Mouse (Mus musculus) neural tube, embryonic 11.5 days (tissue): ENCODE measurements around the gene Tagln3. TPM values are rescaled to one million over a fixed set of nuclear protein-coding genes. Genes with fewer than 3 reads are reported as not detected.

ENCODE experiments used
- ATAC-seq: fragments of 200-750 bp; cut with Nextera tagmentation; 2 replicates; pipeline ENCODE4 v1.8.0; 2017; ENCODE audit warnings: moderate number of reproducible peaks, mild to moderate bottlenecking, moderate TSS enrichment, moderate library complexity; ENCODE audit not compliant: insufficient read depth, low FRiP score, low TSS enrichment
- DNase-seq: peaks from one replicate; pipeline ENCODE4 v3.0.0-alpha.2; 2015; ENCODE audit warnings: low spot score
- H3K27ac ChIP-seq: fragments of 300-500 bp; sonication (generic); 2 replicates; pipeline ENCODE4 v1.5.1; 2014; ENCODE audit warnings: low read depth, mild to moderate bottlenecking, low read length
- H3K27me3 ChIP-seq: fragments of 300-500 bp; sonication (generic); 2 replicates; pipeline ENCODE4 v1.6.1; 2014; ENCODE audit warnings: mild to moderate bottlenecking, low read length, mixed read lengths; ENCODE audit not compliant: control insufficient read depth, insufficient read depth
- H3K36me3 ChIP-seq: fragments of 300-500 bp; sonication (generic); 2 replicates; pipeline ENCODE4 v1.6.1; 2014; ENCODE audit warnings: mild to moderate bottlenecking, low read length, moderate library complexity, mixed read lengths; ENCODE audit not compliant: control insufficient read depth, insufficient read depth
- H3K4me1 ChIP-seq: fragments of 300-500 bp; sonication (generic); 2 replicates; pipeline ENCODE4 v1.6.1; 2014; ENCODE audit warnings: low read length, mixed read lengths; ENCODE audit not compliant: control insufficient read depth, insufficient read depth
- H3K4me2 ChIP-seq: fragments of 300-500 bp; sonication (generic); 2 replicates; pipeline ENCODE4 v1.6.1; 2014; ENCODE audit warnings: low read depth, mild to moderate bottlenecking, moderate library complexity
- H3K4me3 ChIP-seq: fragments of 300-500 bp; sonication (generic); 2 replicates; pipeline ENCODE4 v1.5.1; 2014; ENCODE audit warnings: low read depth, low read length
- H3K9ac ChIP-seq: fragments of 300-500 bp; sonication (generic); 2 replicates; pipeline ENCODE4 v1.6.1; 2014; ENCODE audit warnings: mild to moderate bottlenecking, low read length
- H3K9me3 ChIP-seq: fragments of 300-500 bp; sonication (generic); 2 replicates; pipeline ENCODE4 v1.6.1; 2016; ENCODE audit warnings: low read length; ENCODE audit not compliant: control insufficient read depth
- WGBS: fragments of 180-500 bp; shearing (Covaris S2); extraction: QIAGEN DNeasy Blood & Tissue Kit; methylation state at CpG from one replicate; pipeline ENCODE4 v1.1.7; 2014; 5-methylcytosine and 5-hydroxymethylcytosine counted together
- polyA plus RNA-seq: library from polyadenylated mRNA; unstranded; fragments of >200 nt; fragmentation: Nextera tagmentation; extraction: Ambion mirVana; gene quantifications from 2 replicates; pipeline ENCODE4 v1.2.1, GENCODE M21; 2014

The Tagln3 gene
- polyA plus RNA-seq, 1 experiment from 2014 or later: 470 TPM

- 1% methylated on average over 10 of the region's 10 CpGs for WGBS
- Histone ChIP-seq H3K27ac (peak overlapping the region; percentile 95), H3K4me1 (peaks cover 4% of the 10 kb centered on the region; the same call in 1 of the 2 replicates), H3K4me2 (peak overlapping the region; percentile 57), H3K27me3 (no peaks in the 10 kb centered on the region), H3K9ac (peak overlapping the region; percentile 86), H3K36me3 (0 out of 2 replicates have a peak, but pooled peaks cover 4% of the 10 kb centered on the region), H3K4me3 (peak overlapping the region; percentile 72), H3K9me3 (no peaks in the 10 kb centered on the region)
- ATAC-seq (peak; percentile 87), DNase-seq (peak; percentile 85)
Observed at GRCm38 (mm10) chr16:45724742-45725102, 314 bp upstream of the Tagln3 start.

- H3K36me3 ChIP-seq: peaks cover 13% of the 10 kb centered on the region
- H3K4me3 ChIP-seq: peak overlapping the region; percentile 72
- H3K4me2 ChIP-seq: peak overlapping the region; percentile 57
- ATAC-seq (peak; percentile 28), DNase-seq (peak; percentile 53)
- no peaks in the 10 kb centered on the region for H3K27me3 ChIP-seq
- H3K9ac ChIP-seq: peak overlapping the region; percentile 86
- peak overlapping the region; percentile 95 for H3K27ac ChIP-seq
- no peaks in the 10 kb centered on the region for H3K9me3 ChIP-seq
- peaks cover 4% of the 10 kb centered on the region; the same call in 1 of the 2 replicates for H3K4me1 ChIP-seq
- WGBS: 36% methylated on average over 6 of the region's 6 CpGs
Observed at GRCm38 (mm10) chr16:45723172-45723901, 1.1 kb downstream of the Tagln3 start.

GRCm38 (mm10) chr16:45722460-45722951, 1.9 kb downstream of the Tagln3 start:
- peaks cover 16% of the 10 kb centered on the region for H3K36me3 ChIP-seq
- no peak for DNase-seq
- H3K4me1 ChIP-seq: peaks cover 4% of the 10 kb centered on the region; the same call in 1 of the 2 replicates

GRCm38 (mm10) chr16:45720022-45720630, 4.3 kb downstream of the Tagln3 start:
- ATAC-seq: no peak
- WGBS: 84% methylated on average over 10 of the region's 10 CpGs

More at GRCm38 (mm10) chr16:45722460-45722951, 1.9 kb downstream of the Tagln3 start:
- no peak for ATAC-seq
- Histone ChIP-seq H3K9me3 (no peaks in the 10 kb centered on the region), H3K9ac (peak overlapping the region; percentile 86), H3K4me3 (peak overlapping the region; percentile 72), H3K27ac (peak overlapping the region; percentile 95), H3K4me2 (peak overlapping the region; percentile 57), H3K27me3 (no peaks in the 10 kb centered on the region)
- whole genome bisulfite sequencing: 56% methylated on average over 3 of the region's 3 CpGs

GRCm38 (mm10) chr16:45718296-45718695, 6.1 kb downstream of the Tagln3 start:
- DNase-seq (no peak), ATAC-seq (no peak)
- H3K4me1 ChIP-seq: no peaks in the 10 kb centered on the region; the same call in 1 of the 2 replicates
- H3K4me2 ChIP-seq: no peak overlapping the region
- no peak overlapping the region for H3K4me3 ChIP-seq
- WGBS: 92% methylated on average over 4 of the region's 4 CpGs
- no peaks in the 10 kb centered on the region for H3K9me3 ChIP-seq
- H3K27ac ChIP-seq: no peak overlapping the region
- H3K27me3 ChIP-seq: no peaks in the 10 kb centered on the region
- no peak overlapping the region for H3K9ac ChIP-seq
- H3K36me3 ChIP-seq: peaks cover 21% of the 10 kb centered on the region

More at GRCm38 (mm10) chr16:45720022-45720630, 4.3 kb downstream of the Tagln3 start:
- DNase-seq: no peak
- H3K27me3 ChIP-seq: no peaks in the 10 kb centered on the region
- no peaks in the 10 kb centered on the region for H3K9me3 ChIP-seq
- no peak overlapping the region for H3K9ac ChIP-seq
- H3K27ac ChIP-seq: no peak overlapping the region
- no peak overlapping the region for H3K4me2 ChIP-seq
- H3K4me1 ChIP-seq: no peaks in the 10 kb centered on the region; the same call in 1 of the 2 replicates
- H3K4me3 ChIP-seq: no peak overlapping the region
- H3K36me3 ChIP-seq: peaks cover 21% of the 10 kb centered on the region

GRCm38 (mm10) chr16:45714489-45715150, 9.8 kb downstream of the Tagln3 start:
- DNase-seq: no peak
- no peaks in the 10 kb centered on the region for H3K27me3 ChIP-seq

GRCm38 (mm10) chr16:45713878-45714277, 10.5 kb downstream of the Tagln3 start:
- no peak overlapping the region for H3K27ac ChIP-seq
- no peaks in the 10 kb centered on the region for H3K4me1 ChIP-seq
- H3K9ac ChIP-seq: no peak overlapping the region
- no peak overlapping the region for H3K4me3 ChIP-seq
- no peaks in the 10 kb centered on the region for H3K27me3 ChIP-seq
- DNase-seq (no peak), ATAC-seq (no peak)
- no peak overlapping the region for H3K4me2 ChIP-seq
- WGBS: 78% methylated on average over 1 of the region's 1 CpGs
- peaks cover 16% of the 10 kb centered on the region for H3K36me3 ChIP-seq
- H3K9me3 ChIP-seq: no peaks in the 10 kb centered on the region

More at GRCm38 (mm10) chr16:45714489-45715150, 9.8 kb downstream of the Tagln3 start:
- H3K4me1 ChIP-seq: no peaks in the 10 kb centered on the region
- ATAC-seq: no peak
- no peaks in the 10 kb centered on the region for H3K9me3 ChIP-seq
- peaks cover 18% of the 10 kb centered on the region for H3K36me3 ChIP-seq
- H3K27ac ChIP-seq: no peak overlapping the region
- no peak overlapping the region for H3K4me3 ChIP-seq
- WGBS: 90% methylated on average over 5 of the region's 5 CpGs
- H3K4me2 ChIP-seq: no peak overlapping the region
- H3K9ac ChIP-seq: no peak overlapping the region

GRCm38 (mm10) chr16:45713261-45713660, 11.1 kb downstream of the Tagln3 start:
- ATAC-seq: peak; percentile 56

More at GRCm38 (mm10) chr16:45713261-45713660, 11.1 kb downstream of the Tagln3 start:
- Histone ChIP-seq H3K9ac (no peak overlapping the region), H3K4me1 (no peaks in the 10 kb centered on the region), H3K4me3 (no peak overlapping the region), H3K27ac (no peak overlapping the region), H3K9me3 (no peaks in the 10 kb centered on the region), H3K4me2 (no peak overlapping the region), H3K36me3 (peaks cover 10% of the 10 kb centered on the region), H3K27me3 (no peaks in the 10 kb centered on the region)
- WGBS: 73% methylated on average over 5 of the region's 5 CpGs
- DNase-seq: no peak
